Mouse (Mus musculus) mouse trophoblast stem cell (cell line): ENCODE data around the gene Samsn1.

Experiments
- in situ Hi-C, 2 experiments: fragments of 300-500 bp; cut with MseI, MboI; formaldehyde crosslinking; loops; 2 replicates in 1 of 2; 3 replicates in 1 of 2; pipeline ENCODE4 v1.15.1; 2025

Gene Samsn1

GRCm38 (mm10) chr16:75933357-75933756 is 88.7 kb downstream of the Samsn1 start:
- in situ Hi-C loops: no loop called here

DNA sequence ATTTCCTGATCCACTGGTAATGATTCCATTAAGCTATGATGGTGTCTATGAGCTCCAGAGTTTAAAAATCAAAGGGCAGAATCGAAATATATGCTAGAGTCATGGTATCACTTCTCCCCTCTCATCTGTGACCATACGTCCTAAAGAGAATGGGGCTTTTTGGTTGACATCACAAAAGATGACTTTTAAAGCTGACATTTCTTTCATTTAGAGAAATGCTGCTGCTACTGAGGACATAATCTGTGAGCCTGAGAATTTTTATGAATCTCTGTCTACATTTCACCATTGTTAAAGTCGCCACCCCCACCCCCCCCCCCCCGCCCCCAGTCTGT is 91.9 kb downstream of the Samsn1 start:
- in situ Hi-C loops: no loop called here

GRCm38 (mm10) chr16:75929536-75930221 is 92.4 kb downstream of the Samsn1 start:
- in situ Hi-C loops: no loop called here

GRCm38 (mm10) chr16:75926511-75926910 is 95.6 kb downstream of the Samsn1 start:
- in situ Hi-C loops: no loop called here

DNA sequence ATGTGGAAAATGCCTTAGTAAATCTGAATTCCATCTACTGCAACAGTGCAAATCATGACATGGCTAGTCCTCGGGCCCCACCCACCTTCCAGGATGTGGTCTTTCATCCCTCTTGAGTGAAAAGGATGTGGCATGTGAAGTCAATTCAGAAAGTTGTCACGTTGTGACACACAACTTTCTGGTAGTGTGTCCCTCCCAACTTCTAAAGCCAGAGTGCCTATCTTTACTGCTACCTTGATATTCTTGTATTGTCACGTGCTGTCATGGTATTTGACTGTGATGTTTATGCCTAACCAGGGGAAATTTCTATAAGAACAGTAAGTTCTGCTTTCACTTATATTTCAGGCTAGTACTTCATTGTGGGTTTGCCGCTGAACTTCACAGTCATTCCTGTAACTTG is 101.2 kb downstream of the Samsn1 start:
- in situ Hi-C loops: no loop called here

DNA sequence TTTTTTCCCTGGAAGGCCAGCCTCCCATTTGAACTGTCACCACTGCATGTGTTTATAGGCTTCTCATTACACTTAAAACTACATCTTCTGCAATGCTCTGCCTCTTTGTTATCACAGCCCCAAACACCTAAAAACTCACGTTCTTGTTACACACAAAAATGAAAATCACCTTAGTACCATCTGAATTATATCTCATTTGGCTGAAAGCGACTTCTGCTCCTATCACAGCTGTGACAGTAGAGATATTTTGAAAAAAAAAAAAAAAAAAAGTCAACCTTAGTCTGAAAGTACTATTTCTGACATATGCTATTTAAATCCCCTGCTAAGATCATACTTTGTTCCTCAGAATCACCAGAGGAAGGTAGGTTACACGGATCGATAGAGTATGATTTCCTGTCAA is 102.8 kb downstream of the Samsn1 start:
- in situ Hi-C loops: no loop called here

- in situ Hi-C loops: no loop called here
Observed at GRCm38 (mm10) chr16:75917712-75918111, 104.4 kb downstream of the Samsn1 start.

GRCm38 (mm10) chr16:75912051-75912450 is 110.0 kb downstream of the Samsn1 start:
- in situ Hi-C loops: no loop called here

- in situ Hi-C loops: no loop called here
Observed at GRCm38 (mm10) chr16:75908635-75909494, 113.2 kb downstream of the Samsn1 start.

- in situ Hi-C loops: no loop called here
Observed at GRCm38 (mm10) chr16:75906790-75907189, 115.3 kb downstream of the Samsn1 start.

DNA sequence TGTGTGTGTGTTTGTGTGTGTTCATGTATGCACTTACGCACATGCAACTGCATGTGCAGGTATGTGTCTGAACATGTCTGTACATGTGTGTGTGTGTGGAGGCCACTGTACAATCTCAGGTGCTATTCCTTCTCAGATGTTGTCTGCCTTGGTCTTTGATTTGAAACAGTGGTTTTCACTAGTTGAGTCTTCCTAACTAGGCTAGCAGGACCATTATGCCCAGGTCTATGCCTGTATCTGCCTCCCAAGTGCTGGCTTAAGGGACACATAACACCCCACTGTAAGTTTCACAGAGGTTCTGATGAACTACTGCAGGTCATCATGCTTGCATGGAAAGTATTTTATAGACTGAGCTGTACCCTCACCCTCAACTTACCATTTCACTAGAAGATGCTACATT is 115.8 kb downstream of the Samsn1 start:
- in situ Hi-C loops: no loop called here

DNA sequence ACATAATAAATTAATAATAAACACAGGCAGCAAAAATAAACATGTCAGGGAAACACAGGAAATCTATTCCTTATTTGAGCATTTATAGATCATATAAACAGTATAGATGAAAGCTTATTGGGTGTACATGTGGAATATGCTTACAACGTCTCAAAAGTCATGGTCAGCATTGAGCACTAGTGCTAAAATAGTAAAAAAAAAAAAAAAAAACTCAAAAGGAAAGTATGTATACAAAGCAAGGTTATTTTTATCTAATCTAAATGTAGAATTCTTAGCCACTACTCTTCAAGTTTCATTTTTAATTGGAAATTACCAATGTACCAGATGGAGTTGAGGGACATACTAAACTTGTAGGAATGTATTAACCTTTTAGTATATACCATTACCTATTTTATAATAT is 116.8 kb downstream of the Samsn1 start:
- in situ Hi-C loops: no loop called here

DNA sequence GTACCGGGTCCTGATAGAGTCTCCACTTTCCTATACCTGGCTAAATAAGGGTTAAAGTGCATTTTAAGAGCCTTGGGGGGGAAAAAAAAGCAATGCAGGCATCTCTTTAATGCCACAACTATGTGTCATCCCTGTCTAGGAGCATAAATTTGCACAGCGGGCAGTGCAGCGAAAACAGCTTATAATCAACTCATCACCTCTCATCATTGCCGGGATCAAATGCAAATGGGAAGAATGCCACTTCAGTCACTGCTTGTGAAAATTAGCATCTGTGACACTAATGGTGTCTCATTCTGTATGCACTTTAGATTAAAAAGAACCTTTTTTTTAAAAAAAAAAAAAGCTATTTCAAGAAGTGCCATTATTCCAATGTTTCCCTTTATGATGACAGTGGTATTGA is 118.0 kb downstream of the Samsn1 start:
- in situ Hi-C loops: no loop called here

DNA sequence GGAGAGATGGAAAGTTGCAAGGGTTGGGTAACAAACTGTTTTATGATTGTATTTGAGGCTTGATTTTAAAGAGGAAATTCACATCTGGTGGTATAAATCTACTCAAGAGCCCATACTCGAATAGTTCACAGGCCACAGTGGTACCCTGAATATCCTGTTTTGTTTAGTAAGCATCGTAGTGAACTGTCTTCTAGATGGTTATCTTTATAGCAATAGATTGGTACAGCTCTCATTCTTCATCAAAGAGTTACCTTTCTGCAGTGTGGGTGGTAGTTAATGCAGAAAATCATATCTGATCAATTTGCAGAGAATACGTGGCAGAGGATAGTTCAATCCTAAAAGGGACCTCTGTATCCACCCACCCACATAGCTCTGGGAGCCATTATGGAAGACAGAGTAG is 119.1 kb downstream of the Samsn1 start:
- in situ Hi-C loops: no loop called here

- in situ Hi-C loops: no loop called here
Observed at GRCm38 (mm10) chr16:75899885-75900620, 122.0 kb downstream of the Samsn1 start.

GRCm38 (mm10) chr16:75897828-75898367 is 124.2 kb downstream of the Samsn1 start:
- in situ Hi-C loops: no loop called here

- in situ Hi-C loops: no loop called here
Observed at GRCm38 (mm10) chr16:75894263-75894901, 127.7 kb downstream of the Samsn1 start.

DNA sequence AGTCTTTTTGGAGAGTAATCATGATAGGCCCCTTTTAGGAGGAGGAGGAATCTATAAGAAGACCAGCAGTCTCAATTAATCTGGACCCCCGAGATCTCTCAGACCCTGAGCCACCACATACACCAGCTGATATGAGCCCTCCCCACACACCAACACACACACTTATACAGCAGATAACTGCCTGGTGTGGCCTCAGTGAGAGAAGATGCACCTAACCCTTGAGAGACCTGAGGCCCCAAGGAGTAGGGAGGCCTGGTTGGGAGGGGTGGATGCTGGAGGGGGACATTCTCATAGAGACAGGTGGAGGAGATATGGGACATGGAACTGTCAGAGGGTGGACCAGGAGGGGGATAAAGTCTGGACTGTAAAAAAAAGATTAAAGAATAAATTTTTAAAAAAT is 128.6 kb downstream of the Samsn1 start:
- in situ Hi-C loops: no loop called here

GRCm38 (mm10) chr16:75889081-75889646 is 132.9 kb downstream of the Samsn1 start:
- in situ Hi-C loops: no loop called here

GRCm38 (mm10) chr16:75887203-75887602 is 134.9 kb downstream of the Samsn1 start:
- in situ Hi-C loops: no loop called here

- in situ Hi-C loops: no loop called here
Observed at GRCm38 (mm10) chr16:75878885-75879284, 143.2 kb downstream of the Samsn1 start.
